Mouse (Mus musculus): ENCODE data around the gene Ifnl2. TPM values are rescaled to one million over a fixed set of nuclear protein-coding genes. Genes with fewer than 3 reads are reported as not detected.
"Not testable (repeated sequence)": the region's sequence is repeated elsewhere in the genome, so short reads cannot be mapped to it uniquely, and the experiment has no call there.

Gene Ifnl2
- not detected in 2 replicates for polyA plus RNA-seq (2012; rRNA removed)

DNA sequence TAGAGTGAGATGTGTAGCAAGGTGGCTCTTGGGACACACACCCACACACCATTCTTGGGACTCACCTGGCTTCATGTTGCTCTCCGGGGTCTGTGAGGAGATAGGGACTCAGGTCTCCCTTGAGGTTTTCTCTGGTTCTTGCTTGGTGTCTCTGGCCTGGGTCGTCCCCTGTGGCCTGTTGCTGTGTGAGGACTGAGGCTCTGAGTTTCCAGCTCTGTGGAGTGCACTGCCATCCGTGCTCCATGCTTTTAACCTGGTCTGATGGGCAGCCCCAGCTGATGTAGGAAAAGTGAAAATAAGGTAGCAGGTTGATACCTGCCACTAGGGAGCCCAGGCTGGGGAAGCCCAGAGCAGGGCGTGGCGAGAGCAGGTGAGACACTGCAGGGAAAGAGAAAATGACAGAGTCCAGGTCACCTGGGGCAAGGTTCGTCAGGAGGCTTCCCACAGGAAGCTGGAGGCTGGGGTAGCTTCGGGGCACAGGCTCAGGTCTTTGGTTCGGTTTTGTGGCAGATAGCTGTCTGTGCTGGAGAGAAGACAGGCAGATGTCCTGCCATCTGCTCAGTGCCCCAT, at the start of gene Ifnl2:
Gene Ifnl2 (minus strand): TSS at position 51 of the 570 bp plus-strand sequence.
- WGBS = 61% methylated on average over 8 of the region's 8 CpGs
- H3K4me1 ChIP-seq (ENCODE audit: control insufficient read depth, insufficient read depth, insufficient read length); H3K27me3 ChIP-seq (ENCODE audit: control insufficient read depth, insufficient read depth, low read length); H3K4me3 ChIP-seq (ENCODE audit: extremely low read depth, insufficient read depth, insufficient read length); H3K36me3 ChIP-seq (ENCODE audit: control insufficient read depth, insufficient read depth, low read length); H3K27ac ChIP-seq (ENCODE audit: insufficient read depth, low read length); DNase-seq (ENCODE audit: low read depth in 1 of 2, low spot score in 2 of 2): not testable (repeated sequence)

DNA sequence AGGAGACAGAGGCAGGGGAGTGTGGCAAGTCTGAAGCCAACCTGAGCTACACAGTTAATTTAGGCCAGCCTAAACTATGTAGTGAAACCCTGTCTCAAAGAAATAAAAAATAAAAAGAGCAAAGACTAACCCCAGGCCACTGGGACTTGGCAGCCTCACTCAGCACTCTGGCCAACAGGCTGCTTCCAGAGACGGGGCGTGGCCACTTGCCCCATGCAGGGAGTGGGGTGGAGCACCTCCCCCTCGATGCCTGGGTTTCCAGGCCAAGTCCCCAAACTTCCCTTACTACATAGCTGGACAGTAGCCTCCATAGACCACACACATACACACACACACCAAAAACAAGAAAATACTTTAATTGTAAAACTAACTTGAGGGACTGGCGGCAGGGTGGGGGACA, 48.2 kb upstream of the Ifnl2 start:
- DNase-seq (ENCODE audit: low read depth in 1 of 2, low spot score in 2 of 2) = no peak
- Histone ChIP-seq H3K27me3 (ENCODE audit: control insufficient read depth, insufficient read depth, low read length) (no peaks in the 10 kb centered on the region), H3K36me3 (ENCODE audit: control insufficient read depth, insufficient read depth, low read length) (peaks cover 11% of the 10 kb centered on the region), H3K4me1 (ENCODE audit: control insufficient read depth, insufficient read depth, insufficient read length) (no peaks in the 10 kb centered on the region), H3K4me3 (ENCODE audit: extremely low read depth, insufficient read depth, insufficient read length) (no peak overlapping the region), H3K27ac (ENCODE audit: insufficient read depth, low read length) (no peak overlapping the region)
- WGBS = 76% methylated on average over 4 of the region's 4 CpGs
- TF ChIP-seq POLR2A (IDR thresholded peaks at IDR 0.05; ENCODE audit: low read depth, low read length) (no peak), CTCF (IDR thresholded peaks at IDR 0.05; ENCODE audit: extremely low read depth, insufficient read depth, insufficient read length, insufficient replicate concordance) (no peak)

DNA sequence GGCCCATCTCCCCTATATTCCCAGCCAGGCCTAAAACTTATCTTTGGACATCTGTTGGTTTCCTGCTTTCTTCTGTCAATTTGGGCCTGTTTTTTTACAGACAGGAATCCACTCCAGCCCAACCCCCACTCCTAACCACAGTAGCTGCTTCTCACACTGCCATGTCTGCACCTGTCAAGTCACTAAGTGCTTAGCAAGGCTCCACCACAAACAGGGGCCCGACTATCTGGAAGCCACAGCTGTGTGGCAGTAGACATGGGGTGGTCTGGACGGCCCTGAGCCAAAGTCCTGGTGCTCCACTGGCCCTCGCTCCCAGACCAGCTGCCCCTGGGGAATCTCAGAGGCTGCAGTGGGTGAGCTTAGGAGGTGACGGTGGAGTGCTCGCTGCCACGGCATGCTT, 47.5 kb upstream of the Ifnl2 start:
- DNase-seq (ENCODE audit: low read depth in 1 of 2, low spot score in 2 of 2) = no peak
- Histone ChIP-seq H3K27me3 (ENCODE audit: control insufficient read depth, insufficient read depth, low read length) (no peaks in the 10 kb centered on the region), H3K27ac (ENCODE audit: insufficient read depth, low read length) (no peak overlapping the region), H3K4me1 (ENCODE audit: control insufficient read depth, insufficient read depth, insufficient read length) (no peaks in the 10 kb centered on the region), H3K4me3 (ENCODE audit: extremely low read depth, insufficient read depth, insufficient read length) (no peak overlapping the region), H3K36me3 (ENCODE audit: control insufficient read depth, insufficient read depth, low read length) (peaks cover 11% of the 10 kb centered on the region)
- WGBS = 22% methylated on average over 6 of the region's 6 CpGs
- TF ChIP-seq POLR2A (IDR thresholded peaks at IDR 0.05; ENCODE audit: low read depth, low read length) = no peak
- no peak for TF ChIP-seq CTCF (IDR thresholded peaks at IDR 0.05; ENCODE audit: extremely low read depth, insufficient read depth, insufficient read length, insufficient replicate concordance)

DNA sequence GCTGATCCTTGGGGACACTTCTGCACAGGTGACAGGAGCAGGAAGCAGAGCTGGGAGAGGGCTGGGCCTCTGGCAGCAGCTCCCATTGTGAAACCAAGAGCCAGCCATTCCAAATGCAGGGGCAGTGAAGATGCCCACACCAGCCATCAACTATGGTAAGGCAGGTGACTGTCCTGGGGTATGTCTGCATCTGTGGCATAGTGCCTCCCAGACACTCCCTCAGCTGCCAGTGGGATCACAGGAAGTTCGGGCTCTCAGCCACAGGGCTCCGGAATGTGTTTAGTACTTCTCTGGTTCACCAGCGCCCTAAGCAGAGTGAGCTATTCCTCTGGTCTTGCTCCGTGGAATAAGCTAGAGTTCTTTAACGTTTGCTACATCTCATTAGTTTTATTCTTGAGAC, 46.8 kb upstream of the Ifnl2 start:
- TF ChIP-seq CTCF (IDR thresholded peaks at IDR 0.05; ENCODE audit: extremely low read depth, insufficient read depth, insufficient read length, insufficient replicate concordance) (no peak), POLR2A (IDR thresholded peaks at IDR 0.05; ENCODE audit: low read depth, low read length) (no peak)
- H3K27ac ChIP-seq (ENCODE audit: insufficient read depth, low read length) = no peak overlapping the region
- H3K36me3 ChIP-seq (ENCODE audit: control insufficient read depth, insufficient read depth, low read length) = peaks cover 11% of the 10 kb centered on the region
- 73% methylated on average over 5 of the region's 5 CpGs for WGBS
- H3K4me3 ChIP-seq (ENCODE audit: extremely low read depth, insufficient read depth, insufficient read length) = no peak overlapping the region
- H3K4me1 ChIP-seq (ENCODE audit: control insufficient read depth, insufficient read depth, insufficient read length) = no peaks in the 10 kb centered on the region
- no peaks in the 10 kb centered on the region for H3K27me3 ChIP-seq (ENCODE audit: control insufficient read depth, insufficient read depth, low read length)
- no peak for DNase-seq (ENCODE audit: low read depth in 1 of 2, low spot score in 2 of 2)

DNA sequence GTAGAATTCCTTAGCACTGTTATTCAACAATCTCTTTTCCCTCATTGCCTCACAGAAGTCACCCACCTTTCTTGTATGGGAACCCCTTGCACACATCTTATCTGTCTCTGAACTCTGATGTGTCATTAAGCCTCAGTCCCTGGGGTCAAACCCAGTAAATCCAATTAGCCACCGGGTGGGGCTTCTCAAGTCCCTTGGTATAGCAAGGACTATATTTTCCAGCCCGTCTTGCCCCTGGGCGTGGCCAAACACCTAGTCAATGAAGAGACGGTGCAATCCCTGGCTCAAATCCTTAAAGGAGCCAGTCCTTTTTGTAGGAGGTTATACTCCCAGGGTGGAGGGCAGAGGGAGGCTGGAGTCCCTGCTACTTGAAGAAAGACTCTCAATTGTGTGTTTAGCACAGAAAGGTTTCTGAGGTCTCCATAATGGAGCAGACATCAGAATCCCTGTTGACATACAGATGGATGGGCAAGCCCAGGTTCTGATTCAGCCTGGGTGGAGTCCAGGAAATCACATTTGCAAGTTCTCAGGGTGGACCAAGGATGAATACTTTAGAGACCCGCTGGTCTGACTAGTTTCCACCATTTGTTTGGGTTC, 45.8 kb upstream of the Ifnl2 start:
- peaks cover 11% of the 10 kb centered on the region for H3K36me3 ChIP-seq (ENCODE audit: control insufficient read depth, insufficient read depth, low read length)
- 68% methylated on average over 5 of the region's 5 CpGs for WGBS
- TF ChIP-seq POLR2A (IDR thresholded peaks at IDR 0.05; ENCODE audit: low read depth, low read length) (no peak), CTCF (IDR thresholded peaks at IDR 0.05; ENCODE audit: extremely low read depth, insufficient read depth, insufficient read length, insufficient replicate concordance) (no peak)
- no peak for DNase-seq (ENCODE audit: low read depth in 1 of 2, low spot score in 2 of 2)
- H3K4me3 ChIP-seq (ENCODE audit: extremely low read depth, insufficient read depth, insufficient read length) = no peak overlapping the region
- no peaks in the 10 kb centered on the region for H3K4me1 ChIP-seq (ENCODE audit: control insufficient read depth, insufficient read depth, insufficient read length)
- no peaks in the 10 kb centered on the region for H3K27me3 ChIP-seq (ENCODE audit: control insufficient read depth, insufficient read depth, low read length)
- no peak overlapping the region for H3K27ac ChIP-seq (ENCODE audit: insufficient read depth, low read length)

DNA sequence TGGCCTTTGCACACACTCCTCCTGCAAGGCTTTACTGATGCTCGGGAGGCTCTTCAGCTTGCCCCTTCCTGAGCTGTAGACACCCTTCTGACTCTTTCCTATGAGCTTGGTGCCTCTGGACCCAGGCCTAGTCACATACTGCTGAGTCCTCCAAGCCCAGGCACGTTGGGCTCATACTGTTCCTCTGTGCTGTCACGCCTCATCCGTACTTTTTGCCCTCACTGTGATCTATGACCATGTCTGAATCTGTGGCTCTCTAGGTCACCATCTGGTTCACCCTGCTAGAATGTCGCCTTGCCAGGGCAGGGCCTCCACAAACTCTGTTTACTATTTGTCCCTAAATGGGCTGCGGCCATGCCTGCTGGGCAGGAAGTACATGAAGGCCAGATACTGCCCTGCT, 42.8 kb upstream of the Ifnl2 start:
- Histone ChIP-seq H3K27ac (ENCODE audit: insufficient read depth, low read length) (no peak overlapping the region), H3K4me1 (ENCODE audit: control insufficient read depth, insufficient read depth, insufficient read length) (no peaks in the 10 kb centered on the region), H3K27me3 (ENCODE audit: control insufficient read depth, insufficient read depth, low read length) (no peaks in the 10 kb centered on the region), H3K4me3 (ENCODE audit: extremely low read depth, insufficient read depth, insufficient read length) (no peak overlapping the region), H3K36me3 (ENCODE audit: control insufficient read depth, insufficient read depth, low read length) (no peaks in the 10 kb centered on the region)
- no peak for TF ChIP-seq POLR2A (IDR thresholded peaks at IDR 0.05; ENCODE audit: low read depth, low read length)
- no peak for TF ChIP-seq CTCF (IDR thresholded peaks at IDR 0.05; ENCODE audit: extremely low read depth, insufficient read depth, insufficient read length, insufficient replicate concordance)
- DNase-seq (ENCODE audit: low read depth in 1 of 2, low spot score in 2 of 2) = no peak
- 90% methylated on average over 6 of the region's 6 CpGs for WGBS

DNA sequence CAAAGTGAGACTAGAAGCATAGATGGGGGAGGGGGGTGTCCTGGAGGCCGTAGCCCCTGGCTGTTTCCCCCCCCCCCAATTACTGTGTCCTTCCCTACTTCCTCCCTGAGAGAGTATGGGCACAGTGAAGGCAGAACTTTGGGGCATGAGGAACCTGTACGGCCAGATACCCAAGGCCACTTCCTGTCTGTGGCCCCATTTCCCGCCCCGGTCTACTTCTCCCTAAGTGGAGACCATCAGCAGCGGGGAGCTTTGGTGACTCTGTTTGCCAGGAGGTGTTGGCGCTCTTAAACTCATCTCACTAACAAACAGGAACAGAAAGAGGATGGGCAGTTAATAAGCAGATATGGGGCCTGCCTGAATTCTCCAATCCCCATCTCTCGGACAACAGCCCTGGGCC, 37.4 kb upstream of the Ifnl2 start:
- TF ChIP-seq POLR2A (IDR thresholded peaks at IDR 0.05; ENCODE audit: low read depth, low read length) = no peak
- no peak for TF ChIP-seq CTCF (IDR thresholded peaks at IDR 0.05; ENCODE audit: extremely low read depth, insufficient read depth, insufficient read length, insufficient replicate concordance)
- Histone ChIP-seq H3K27me3 (ENCODE audit: control insufficient read depth, insufficient read depth, low read length) (peaks cover 13% of the 10 kb centered on the region), H3K4me1 (ENCODE audit: control insufficient read depth, insufficient read depth, insufficient read length) (peaks cover 3% of the 10 kb centered on the region; the same call in 1 of the 2 replicates), H3K27ac (ENCODE audit: insufficient read depth, low read length) (no peak overlapping the region), H3K4me3 (ENCODE audit: extremely low read depth, insufficient read depth, insufficient read length) (no peak overlapping the region), H3K36me3 (ENCODE audit: control insufficient read depth, insufficient read depth, low read length) (no peaks in the 10 kb centered on the region)
- 18% methylated on average over 7 of the region's 7 CpGs for whole genome bisulfite sequencing
- no peak for DNase-seq (ENCODE audit: low read depth in 1 of 2, low spot score in 2 of 2)
